Mouse (Mus musculus) C2C12 (cell line): ENCODE results near the gene Zfp91. TPM values are rescaled to one million over a fixed set of nuclear protein-coding genes. Genes with fewer than 3 reads are reported as not detected.
A peak's percentile ranks its signal among the peaks of the same experiment; 100 is the strongest.

Source experiments
- H3K27me3 ChIP-seq: one replicate; pipeline ENCODE4 v1.6.1; 2011; ENCODE audit not compliant: control insufficient read depth, insufficient read depth, insufficient read length
- H3K36me3 ChIP-seq: one replicate; pipeline ENCODE4 v1.6.1; 2011; ENCODE audit not compliant: control insufficient read depth, insufficient read depth
- H3K4me3 ChIP-seq: one replicate; pipeline ENCODE4 v1.5.1; 2011; ENCODE audit warnings: mild to moderate bottlenecking, control low read depth; ENCODE audit not compliant: poor library complexity, insufficient read depth, severe bottlenecking
- H3K79me2 ChIP-seq: one replicate; pipeline ENCODE4 v1.6.1; 2011; ENCODE audit not compliant: control insufficient read depth, insufficient read depth
- H3K79me3 ChIP-seq: one replicate; pipeline ENCODE4 v1.6.1; 2011; ENCODE audit warnings: low read depth, control low read depth
- H3ac ChIP-seq: one replicate; pipeline ENCODE3; 2011; ENCODE audit warnings: low read depth; ENCODE audit not compliant: control insufficient read depth, insufficient read length
- CEBPB ChIP-seq: IDR thresholded peaks from one replicate; pipeline ENCODE4 v1.6.1; 2011; ENCODE audit warnings: low read depth, mild to moderate bottlenecking, control low read depth, moderate library complexity
- CTCF ChIP-seq: IDR thresholded peaks from one replicate; pipeline ENCODE4 v1.5.1; 2011; ENCODE audit not compliant: control insufficient read depth, insufficient read depth, insufficient read length
- FOSL1 ChIP-seq: IDR thresholded peaks from one replicate; pipeline ENCODE4 v1.8.0; 2011; ENCODE audit warnings: mild to moderate bottlenecking, low read length; ENCODE audit not compliant: poor library complexity, insufficient read depth, severe bottlenecking
- MAX ChIP-seq: IDR thresholded peaks from one replicate; pipeline ENCODE4 v1.6.1; 2011; ENCODE audit warnings: mild to moderate bottlenecking, control low read depth
- MYOD1 ChIP-seq: IDR thresholded peaks from one replicate; pipeline ENCODE4 v1.6.1; 2011; ENCODE audit warnings: low read depth; ENCODE audit not compliant: control insufficient read depth, insufficient read length
- MYOG ChIP-seq: IDR thresholded peaks from one replicate; pipeline ENCODE4 v1.6.1; 2011; ENCODE audit not compliant: control insufficient read depth, insufficient read length; ENCODE audit errors: extremely low read depth
- USF1 ChIP-seq: IDR thresholded peaks from one replicate; pipeline ENCODE4 v1.6.1; 2011; ENCODE audit warnings: low read depth, mild to moderate bottlenecking, control low read depth, moderate library complexity
- long read RNA-seq, 2 experiments: library from polyadenylated mRNA; unstranded; transcript quantifications; one replicate each; pipeline ENCODE4 v2.0.0; 2019 to 2020
- polyA plus RNA-seq: library from polyadenylated mRNA; unstranded; fragments of >200 nt; fragmentation: generic; extraction: Trizol; gene quantifications from one replicate; pipeline ENCODE4 v1.2.1, GENCODE M21; 2012; ENCODE audit warnings: missing spikeins

Zfp91 gene
- 25.0 TPM for polyA plus RNA-seq
- long read RNA-seq, experiment 1, partial matches to known transcripts: 8 of 18 reads
- long read RNA-seq, experiment 1, other reads (novel, unspliced or antisense): 10 of 18 reads
- long read RNA-seq, experiment 2, full-length matches to known transcripts: 2 of 23 reads
- long read RNA-seq, experiment 2, partial matches to known transcripts: 5 of 23 reads
- long read RNA-seq, experiment 2, other reads (novel, unspliced or antisense): 16 of 23 reads

GRCm38 (mm10) chr19:12795511-12796327 is at the start of gene Zfp91, which contains the start of gene Lpxn:
Gene Zfp91 (minus strand): TSS chr19:12796126.
Gene Lpxn (plus strand): TSS chr19:12796193.
- Histone ChIP-seq H3K79me2 (peaks cover 44% of the 10 kb centered on the region), H3K27me3 (no peaks in the 10 kb centered on the region), H3ac (peak within 1 kb of the TSS; percentile 96), H3K36me3 (peaks cover 28% of the 10 kb centered on the region), H3K79me3 (peaks cover 38% of the 10 kb centered on the region), H3K4me3 (peak within 1 kb of the TSS; percentile 89)
- no peak for TF ChIP-seq CEBPB
- no peak for TF ChIP-seq MYOD1
- no peak for TF ChIP-seq MYOG
- TF ChIP-seq USF1: no peak
- TF ChIP-seq CTCF: no peak
- no peak for TF ChIP-seq FOSL1
- TF ChIP-seq MAX: peak; percentile 65

GRCm38 (mm10) chr19:12838507-12838906 is 42.6 kb upstream of the Zfp91 start:
- H3K79me3 ChIP-seq: no peaks in the 10 kb centered on the region
- no peaks in the 10 kb centered on the region for H3K27me3 ChIP-seq
- no peaks in the 10 kb centered on the region for H3K79me2 ChIP-seq
- TF ChIP-seq CTCF (no peak), FOSL1 (no peak), MAX (no peak), CEBPB (no peak), USF1 (no peak), MYOD1 (no peak), MYOG (no peak)
- H3K36me3 ChIP-seq: no peaks in the 10 kb centered on the region
- H3K4me3 ChIP-seq: no peak overlapping the region
- no peak overlapping the region for H3ac ChIP-seq

GRCm38 (mm10) chr19:12833625-12834024 is 37.7 kb upstream of the Zfp91 start:
- Histone ChIP-seq H3K4me3 (no peak overlapping the region), H3ac (no peak overlapping the region), H3K79me3 (no peaks in the 10 kb centered on the region), H3K27me3 (no peaks in the 10 kb centered on the region), H3K79me2 (no peaks in the 10 kb centered on the region), H3K36me3 (no peaks in the 10 kb centered on the region)
- TF ChIP-seq MYOG (no peak), USF1 (peak; percentile 48), MYOD1 (peak; percentile 44), MAX (no peak), CTCF (no peak), CEBPB (peak; percentile 12), FOSL1 (peak; percentile 64)

- Histone ChIP-seq H3K79me2 (no peaks in the 10 kb centered on the region), H3K36me3 (no peaks in the 10 kb centered on the region), H3K4me3 (no peak overlapping the region), H3K27me3 (no peaks in the 10 kb centered on the region), H3K79me3 (no peaks in the 10 kb centered on the region), H3ac (no peak overlapping the region)
- TF ChIP-seq CTCF (no peak), USF1 (no peak), MYOG (no peak), FOSL1 (no peak), MAX (no peak)
Observed at GRCm38 (mm10) chr19:12831559-12831958, 35.6 kb upstream of the Zfp91 start.

- H3K79me2 ChIP-seq: no peaks in the 10 kb centered on the region
- TF ChIP-seq FOSL1: no peak
- no peak for TF ChIP-seq CEBPB
- TF ChIP-seq CTCF: no peak
- no peak for TF ChIP-seq USF1
- no peak for TF ChIP-seq MYOD1
- no peak overlapping the region for H3K4me3 ChIP-seq
- no peak overlapping the region for H3ac ChIP-seq
- no peaks in the 10 kb centered on the region for H3K36me3 ChIP-seq
- no peaks in the 10 kb centered on the region for H3K79me3 ChIP-seq
- H3K27me3 ChIP-seq: no peaks in the 10 kb centered on the region
Observed at GRCm38 (mm10) chr19:12830823-12831430, 35.0 kb upstream of the Zfp91 start.
